ENCODE assay signal across 10 mouse cellular contexts in the genomic region with DNA sequence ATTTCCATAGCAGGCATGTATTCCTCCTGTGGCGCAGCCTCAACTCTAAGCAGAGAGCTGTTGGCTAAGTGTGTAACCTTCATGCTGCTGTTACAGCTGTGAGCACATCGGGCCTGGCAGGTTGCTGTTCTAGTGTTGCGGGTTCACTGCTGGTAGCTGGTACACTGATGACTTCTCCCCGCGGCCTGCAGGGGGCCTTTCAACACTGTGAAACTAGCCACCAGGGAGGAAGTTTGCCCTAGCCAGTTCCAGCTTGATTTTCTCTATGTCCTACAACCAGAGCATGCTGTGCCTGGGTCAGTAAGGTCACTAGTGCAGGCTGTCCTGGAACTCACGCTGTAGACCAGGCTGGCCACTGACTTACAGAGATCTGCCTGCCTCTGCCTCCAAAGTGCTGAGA. TPM values are rescaled to one million over a fixed set of nuclear protein-coding genes. Genes with fewer than 3 reads are reported as not detected.
DNase-seq lines count a peak whose midpoint lies in the region; ATAC-seq lines count a peak whose summit lies in the region.
"Had no signal": no experiment of that assay in that cellular context is flagged by ENCODE, and none has a peak within 500 bp of the region (broad histone marks: within the 10 kb centered on the region; RNA-seq: fewer than 3 reads in every experiment).

No protein-coding gene starts in this region.

- H3K4me3 ChIP-seq in forebrain, embryonic 12.5 days (replicated peaks) = no peak overlapping the region
- H3K4me3 ChIP-seq: heart, embryonic 13.5 days had no signal

- peak; percentile 34 for DNase-seq in embryo, embryonic 10 days (ENCODE audit: low spot score)
- DNase-seq in embryo, embryonic 9.5 days (ENCODE audit: extremely low spot score) = no peak
- peak; percentile 36 for DNase-seq in ovary, postnatal 36 days (ENCODE audit: low spot score)
- no peak for DNase-seq in ovary, postnatal 14 days (ENCODE audit: low spot score)
- DNase-seq in cerebellum, postnatal 25 days = peak; percentile 64 to 75
- peak; percentile 55 to 80 for DNase-seq in kidney, postnatal 36 days
- peak; percentile 66 for DNase-seq in naive thymus-derived CD4-positive, alpha-beta T cell, adult 2 months (ENCODE audit: low read depth)

- ATAC-seq in forebrain, embryonic 12.5 days (ENCODE audit: low FRiP score) = no peak
- ATAC-seq: Patski had no signal

- WGBS in forebrain, embryonic 12.5 days = 73% methylated on average over 6 of the region's 6 CpGs

- peaks cover 86% of the 10 kb centered on the region for H3K36me3 ChIP-seq in forebrain, embryonic 12.5 days (replicated peaks)

- no peak overlapping the region for H3K9ac ChIP-seq in forebrain, embryonic 12.5 days
- H3K9ac ChIP-seq: heart, embryonic 13.5 days had no signal

- no peaks in the 10 kb centered on the region for H3K9me3 ChIP-seq in forebrain, embryonic 12.5 days
- H3K9me3 ChIP-seq: heart, embryonic 13.5 days had no signal

- H3K27ac ChIP-seq in forebrain, embryonic 12.5 days = no peak overlapping the region
- H3K27ac ChIP-seq: heart, embryonic 13.5 days had no signal

- H3K27me3 ChIP-seq in forebrain, embryonic 12.5 days = no peaks in the 10 kb centered on the region
- H3K27me3 ChIP-seq: heart, embryonic 13.5 days; Patski had no signal

- H3K4me2 ChIP-seq in forebrain, embryonic 12.5 days = no peak overlapping the region
- H3K4me2 ChIP-seq: heart, embryonic 13.5 days had no signal

- H3K4me1 ChIP-seq in forebrain, embryonic 12.5 days = no peaks in the 10 kb centered on the region
- H3K4me1 ChIP-seq: heart, embryonic 13.5 days had no signal

RNA-seq across cellular contexts. Expression of gene Akt2, which starts 14.4 kb away (rescaled TPM):
- 81.2 and 84.6 TPM in 2 replicates for polyA plus RNA-seq in forebrain, embryonic 12.5 days (2016; fragmentation: Nextera tagmentation; extraction: Ambion mirVana)

RNA-seq across cellular contexts. Expression of gene 2310022A10Rik, which starts 23.9 kb away (rescaled TPM):
- 38.7 and 39.6 TPM in 2 replicates for polyA plus RNA-seq in forebrain, embryonic 12.5 days (2016; fragmentation: Nextera tagmentation; extraction: Ambion mirVana)

RNA-seq across cellular contexts. Expression of gene Pld3, which starts 23.9 kb away (rescaled TPM):
- 58.1 and 58.2 TPM in 2 replicates for polyA plus RNA-seq in forebrain, embryonic 12.5 days (2016; fragmentation: Nextera tagmentation; extraction: Ambion mirVana)

RNA-seq across cellular contexts. Expression of gene Hipk4, which starts 53.8 kb away (rescaled TPM):
- polyA plus RNA-seq in forebrain, embryonic 12.5 days (2016; fragmentation: Nextera tagmentation; extraction: Ambion mirVana) = 0.26 and 0.57 TPM in 2 replicates

Comparison
In these comparisons a context has a peak if more than half of its experiments do, and no peak if none do; other contexts are left out.
1. DNase-seq: peak in embryo, embryonic 10 days (single experiment), ovary, postnatal 36 days (single experiment), cerebellum, postnatal 25 days (2 of 2), kidney, postnatal 36 days (2 of 2) and naive thymus-derived CD4-positive, alpha-beta T cell, adult 2 months (single experiment); none in embryo, embryonic 9.5 days (single experiment) and ovary, postnatal 14 days (single experiment).